Mouse (Mus musculus): ENCODE measurements around the gene Lypd6. TPM values are rescaled to one million over a fixed set of nuclear protein-coding genes. Genes with fewer than 3 reads are reported as not detected.

Lypd6 gene
- polyA plus RNA-seq, 1 experiment from 2014 or later, result 10.3 TPM

DNA sequence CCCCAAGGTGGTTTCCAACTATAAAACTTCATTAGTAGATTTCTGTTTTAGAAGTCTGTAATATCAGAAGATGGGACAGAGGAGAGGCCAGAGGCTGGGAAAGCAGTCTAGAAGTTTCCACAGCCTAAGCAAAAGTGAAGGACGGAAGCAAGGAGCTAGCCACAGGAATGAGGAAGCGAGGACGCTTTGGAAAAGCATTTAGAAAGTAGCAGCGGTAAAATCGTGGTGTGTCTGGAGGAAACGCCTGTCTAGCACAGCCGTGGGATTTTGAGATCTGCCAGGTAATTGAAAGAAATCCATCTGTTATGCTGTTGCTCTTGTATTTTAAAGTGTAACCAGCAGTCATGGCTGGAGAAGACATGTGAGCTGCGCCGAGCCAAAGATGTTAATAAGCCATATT lies 81.1 kb downstream of the Lypd6 start:
- H3K4me2 ChIP-seq (ENCODE audit: low read depth, low read length, severe bottlenecking), result no peak overlapping the region
- H3K9me3 ChIP-seq (ENCODE audit: control insufficient read depth, low read length), result no peaks in the 10 kb centered on the region
- H3K27me3 ChIP-seq (ENCODE audit: control insufficient read depth, insufficient read depth, low read length), result no peaks in the 10 kb centered on the region
- no peak for DNase-seq (ENCODE audit: low spot score)
- H3K4me3 ChIP-seq (ENCODE audit: low read depth, low read length), result no peak overlapping the region
- H3K9ac ChIP-seq (ENCODE audit: low read length), result no peak overlapping the region
- ATAC-seq (replicated peaks; ENCODE audit: low FRiP score), result no peak
- no peaks in the 10 kb centered on the region for H3K4me1 ChIP-seq (replicated peaks; ENCODE audit: control insufficient read depth, insufficient read depth, low read length)
- no peak overlapping the region for H3K27ac ChIP-seq (ENCODE audit: low read depth, low read length)
- WGBS, result 93% methylated on average over 9 of the region's 9 CpGs
- H3K36me3 ChIP-seq (ENCODE audit: control insufficient read depth, insufficient read depth, low read length), result no peaks in the 10 kb centered on the region

DNA sequence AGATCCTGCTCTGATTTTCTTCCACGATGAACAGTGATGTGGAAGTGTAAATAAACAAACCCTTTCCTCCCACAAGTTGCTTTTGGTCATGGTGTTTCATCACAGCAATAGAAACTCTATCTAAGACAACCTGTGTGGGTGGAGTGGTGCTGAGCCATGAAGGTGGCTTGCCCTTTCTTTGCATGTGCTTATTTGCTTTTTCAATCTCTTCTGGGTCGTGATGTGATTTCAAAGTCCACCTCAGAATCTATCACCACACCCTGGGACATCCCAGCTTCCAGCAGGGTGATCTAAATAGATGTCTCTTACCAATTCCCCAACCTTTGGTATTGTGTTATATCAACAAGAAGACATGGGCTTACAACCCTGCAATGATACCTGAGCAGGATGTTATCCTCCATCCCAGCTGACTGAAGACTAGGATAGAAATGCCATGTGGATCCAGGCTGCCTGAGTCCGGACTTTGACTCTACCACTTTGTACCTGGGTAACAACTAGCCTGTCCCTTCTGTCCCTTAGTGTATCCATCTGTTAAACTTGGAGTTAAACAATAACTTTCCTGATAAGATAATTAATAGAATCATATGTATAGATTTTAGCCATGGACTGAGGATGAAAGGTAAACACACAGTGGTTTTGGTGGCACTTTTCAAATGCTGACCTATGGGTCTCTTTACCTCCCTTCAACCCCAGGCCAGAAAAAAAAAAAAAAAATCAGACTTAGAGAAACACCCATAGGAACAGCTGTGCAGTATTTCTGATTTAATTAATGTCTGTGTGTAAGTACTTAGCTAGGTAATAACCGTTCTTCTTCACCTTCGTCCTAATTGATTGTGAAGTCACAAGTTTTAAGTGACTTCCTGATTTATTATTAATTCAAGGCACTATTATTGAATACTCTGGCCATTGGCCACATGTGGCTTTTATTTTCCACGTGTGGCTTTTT lies 83.3 kb downstream of the Lypd6 start:
- DNase-seq (ENCODE audit: low spot score) (no peak), ATAC-seq (replicated peaks; ENCODE audit: low FRiP score) (no peak)
- Histone ChIP-seq H3K27ac (ENCODE audit: low read depth, low read length) (no peak overlapping the region), H3K4me2 (ENCODE audit: low read depth, low read length, severe bottlenecking) (no peak overlapping the region), H3K9ac (ENCODE audit: low read length) (no peak overlapping the region), H3K4me1 (replicated peaks; ENCODE audit: control insufficient read depth, insufficient read depth, low read length) (no peaks in the 10 kb centered on the region), H3K36me3 (ENCODE audit: control insufficient read depth, insufficient read depth, low read length) (no peaks in the 10 kb centered on the region), H3K4me3 (ENCODE audit: low read depth, low read length) (no peak overlapping the region), H3K9me3 (ENCODE audit: control insufficient read depth, low read length) (no peaks in the 10 kb centered on the region), H3K27me3 (ENCODE audit: control insufficient read depth, insufficient read depth, low read length) (no peaks in the 10 kb centered on the region)
- 82% methylated on average over 6 of the region's 6 CpGs for whole genome bisulfite sequencing

DNA sequence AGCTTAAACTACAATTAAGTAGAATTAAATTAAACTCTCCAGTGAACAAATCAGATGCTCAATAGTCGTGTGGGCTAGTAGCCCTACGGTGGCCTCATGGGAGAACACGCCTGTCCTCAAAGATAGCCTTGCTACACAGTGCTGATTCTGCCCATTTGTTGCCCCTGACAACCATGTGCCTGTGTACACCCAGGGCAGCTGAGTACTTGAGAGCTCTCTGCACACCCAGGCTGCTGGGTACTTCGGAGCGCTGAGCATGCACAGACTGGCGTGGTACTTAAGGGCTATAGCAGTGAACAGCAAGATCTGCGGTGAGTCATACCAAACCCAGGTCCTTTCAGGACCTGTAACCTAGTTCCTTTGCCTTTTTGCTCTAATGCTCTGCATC lies 84.0 kb downstream of the Lypd6 start:
- DNase-seq (ENCODE audit: low spot score) (no peak), ATAC-seq (replicated peaks; ENCODE audit: low FRiP score) (no peak)
- Histone ChIP-seq H3K4me3 (ENCODE audit: low read depth, low read length) (no peak overlapping the region), H3K27me3 (ENCODE audit: control insufficient read depth, insufficient read depth, low read length) (no peaks in the 10 kb centered on the region), H3K9ac (ENCODE audit: low read length) (no peak overlapping the region), H3K27ac (ENCODE audit: low read depth, low read length) (no peak overlapping the region), H3K4me1 (replicated peaks; ENCODE audit: control insufficient read depth, insufficient read depth, low read length) (no peaks in the 10 kb centered on the region), H3K36me3 (ENCODE audit: control insufficient read depth, insufficient read depth, low read length) (no peaks in the 10 kb centered on the region), H3K9me3 (ENCODE audit: control insufficient read depth, low read length) (no peaks in the 10 kb centered on the region), H3K4me2 (ENCODE audit: low read depth, low read length, severe bottlenecking) (no peak overlapping the region)
- WGBS, result 88% methylated on average over 7 of the region's 7 CpGs

DNA sequence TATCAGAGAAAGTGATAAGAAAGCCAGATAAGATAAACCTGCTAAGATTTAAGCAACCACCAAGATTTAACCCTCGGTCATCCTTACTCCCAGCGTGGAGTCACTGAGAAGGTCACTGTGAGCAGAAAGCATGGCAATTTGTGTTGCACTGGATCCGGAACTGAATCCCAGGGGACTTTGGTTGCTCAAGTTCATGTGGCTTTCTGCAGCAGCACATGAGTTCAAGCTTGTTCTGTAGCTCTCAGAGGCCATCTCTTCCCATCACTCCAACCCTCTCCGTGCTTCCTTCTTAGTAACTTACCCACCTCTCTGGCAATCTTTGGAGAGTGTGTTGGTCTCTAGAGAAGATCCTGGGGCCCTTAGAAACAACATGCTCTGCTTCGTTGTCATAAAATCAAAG lies 84.6 kb downstream of the Lypd6 start:
- ATAC-seq (replicated peaks; ENCODE audit: low FRiP score), result no peak
- Histone ChIP-seq H3K4me3 (ENCODE audit: low read depth, low read length) (no peak overlapping the region), H3K9me3 (ENCODE audit: control insufficient read depth, low read length) (no peaks in the 10 kb centered on the region), H3K27me3 (ENCODE audit: control insufficient read depth, insufficient read depth, low read length) (no peaks in the 10 kb centered on the region), H3K9ac (ENCODE audit: low read length) (no peak overlapping the region), H3K36me3 (ENCODE audit: control insufficient read depth, insufficient read depth, low read length) (no peaks in the 10 kb centered on the region), H3K4me1 (replicated peaks; ENCODE audit: control insufficient read depth, insufficient read depth, low read length) (no peaks in the 10 kb centered on the region), H3K4me2 (ENCODE audit: low read depth, low read length, severe bottlenecking) (no peak overlapping the region), H3K27ac (ENCODE audit: low read depth, low read length) (no peak overlapping the region)
- WGBS, result 91% methylated on average over 5 of the region's 5 CpGs
- no peak for DNase-seq (ENCODE audit: low spot score)

DNA sequence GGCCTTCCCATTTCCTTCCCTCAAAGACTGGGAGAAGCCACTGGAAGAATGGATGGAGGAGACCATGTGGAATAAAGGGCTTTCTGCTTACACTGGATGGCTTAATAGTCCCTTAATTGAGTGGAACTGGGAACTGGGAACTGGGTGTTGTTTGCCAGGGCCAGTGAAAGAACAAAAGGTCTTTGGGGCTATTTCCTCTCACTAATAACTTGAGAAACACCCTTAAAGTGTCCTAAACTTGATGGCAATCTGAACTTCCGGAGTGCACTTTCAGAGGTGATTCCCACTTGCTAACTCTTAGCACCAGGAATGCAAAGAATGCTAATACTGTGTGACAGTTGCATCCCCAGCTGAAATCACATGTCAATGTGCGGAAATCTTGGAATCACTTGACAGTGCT lies 85.2 kb downstream of the Lypd6 start:
- DNase-seq (ENCODE audit: low spot score) (no peak), ATAC-seq (replicated peaks; ENCODE audit: low FRiP score) (no peak)
- no peak overlapping the region for H3K4me2 ChIP-seq (ENCODE audit: low read depth, low read length, severe bottlenecking)
- no peak overlapping the region for H3K9ac ChIP-seq (ENCODE audit: low read length)
- H3K4me1 ChIP-seq (replicated peaks; ENCODE audit: control insufficient read depth, insufficient read depth, low read length), result no peaks in the 10 kb centered on the region
- H3K4me3 ChIP-seq (ENCODE audit: low read depth, low read length), result no peak overlapping the region
- H3K27ac ChIP-seq (ENCODE audit: low read depth, low read length), result no peak overlapping the region
- H3K9me3 ChIP-seq (ENCODE audit: control insufficient read depth, low read length), result no peaks in the 10 kb centered on the region
- no peaks in the 10 kb centered on the region for H3K36me3 ChIP-seq (ENCODE audit: control insufficient read depth, insufficient read depth, low read length)
- WGBS, result 66% methylated on average over 2 of the region's 2 CpGs
- no peaks in the 10 kb centered on the region for H3K27me3 ChIP-seq (ENCODE audit: control insufficient read depth, insufficient read depth, low read length)

DNA sequence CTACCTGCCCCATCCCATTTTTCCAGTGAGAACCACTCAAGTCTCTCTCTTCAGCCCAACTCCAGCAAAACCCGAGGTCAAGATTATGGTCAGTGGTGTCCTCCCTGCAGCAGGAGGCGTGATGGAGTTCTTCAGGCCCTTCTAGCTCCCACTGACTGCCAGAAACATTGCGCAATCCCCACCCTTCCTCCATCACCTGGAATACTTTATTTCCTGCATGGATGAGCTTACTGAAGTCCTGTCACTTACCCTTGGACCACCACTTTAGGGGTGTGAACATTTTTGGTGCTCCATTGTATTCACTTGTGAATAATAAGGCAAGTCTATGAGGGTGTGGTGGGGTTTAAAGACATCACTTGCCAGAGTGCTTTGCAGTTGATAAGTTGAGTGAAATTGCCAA lies 85.7 kb downstream of the Lypd6 start:
- no peak for ATAC-seq (replicated peaks; ENCODE audit: low FRiP score)
- Histone ChIP-seq H3K4me2 (ENCODE audit: low read depth, low read length, severe bottlenecking) (no peak overlapping the region), H3K4me1 (replicated peaks; ENCODE audit: control insufficient read depth, insufficient read depth, low read length) (no peaks in the 10 kb centered on the region), H3K27me3 (ENCODE audit: control insufficient read depth, insufficient read depth, low read length) (no peaks in the 10 kb centered on the region), H3K9ac (ENCODE audit: low read length) (no peak overlapping the region), H3K36me3 (ENCODE audit: control insufficient read depth, insufficient read depth, low read length) (no peaks in the 10 kb centered on the region), H3K27ac (ENCODE audit: low read depth, low read length) (no peak overlapping the region), H3K9me3 (ENCODE audit: control insufficient read depth, low read length) (no peaks in the 10 kb centered on the region), H3K4me3 (ENCODE audit: low read depth, low read length) (no peak overlapping the region)
- no peak for DNase-seq (ENCODE audit: low spot score)
- 90% methylated on average over 3 of the region's 3 CpGs for WGBS

DNA sequence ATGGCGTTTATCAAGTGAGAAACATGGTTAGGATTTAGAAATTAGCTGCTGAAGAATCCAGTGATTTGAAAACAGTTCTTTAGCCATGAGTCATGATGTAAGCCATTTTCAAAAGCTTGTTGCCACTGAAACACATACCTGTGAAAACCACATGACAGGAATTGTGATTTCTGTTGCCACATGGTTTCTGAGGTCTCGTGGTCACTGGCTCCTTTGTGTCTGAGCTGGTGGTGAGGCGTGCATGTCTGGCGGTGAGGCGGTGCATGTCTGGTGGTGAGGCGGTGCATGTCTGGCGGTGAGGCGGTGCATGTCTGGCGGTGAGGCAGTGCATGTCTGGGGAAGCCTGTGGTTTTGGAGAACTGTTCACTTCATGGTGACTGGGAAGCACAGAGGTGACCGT lies 89.8 kb downstream of the Lypd6 start:
- no peaks in the 10 kb centered on the region for H3K36me3 ChIP-seq (ENCODE audit: control insufficient read depth, insufficient read depth, low read length)
- WGBS, result 96% methylated on average over 10 of the region's 10 CpGs

DNA sequence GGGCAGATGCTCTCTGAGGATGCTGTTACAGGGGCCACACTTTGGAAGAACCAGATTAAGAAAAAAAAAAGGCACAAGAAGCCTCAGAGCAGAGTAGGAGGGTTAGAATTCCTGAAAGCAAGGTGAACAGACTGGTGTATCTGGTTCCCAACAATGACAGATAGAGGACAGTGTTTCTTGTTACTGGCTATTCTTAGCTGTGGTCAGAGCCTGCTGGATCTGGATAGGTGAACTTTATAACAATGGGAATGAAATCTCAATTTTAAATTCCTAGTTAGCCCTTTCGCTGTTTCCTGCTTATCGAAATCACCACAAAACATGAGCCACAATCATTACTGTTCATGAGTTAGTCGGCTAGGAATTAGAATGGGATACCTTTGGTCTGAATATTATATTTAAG lies 93.8 kb downstream of the Lypd6 start:
- H3K4me3 ChIP-seq (ENCODE audit: low read depth, low read length), result no peak overlapping the region
- H3K4me2 ChIP-seq (ENCODE audit: low read depth, low read length, severe bottlenecking), result no peak overlapping the region
- no peak overlapping the region for H3K9ac ChIP-seq (ENCODE audit: low read length)
- no peaks in the 10 kb centered on the region for H3K36me3 ChIP-seq (ENCODE audit: control insufficient read depth, insufficient read depth, low read length)
- DNase-seq (ENCODE audit: low spot score), result no peak
- no peaks in the 10 kb centered on the region for H3K4me1 ChIP-seq (replicated peaks; ENCODE audit: control insufficient read depth, insufficient read depth, low read length)
- H3K27me3 ChIP-seq (ENCODE audit: control insufficient read depth, insufficient read depth, low read length), result no peaks in the 10 kb centered on the region
- no peaks in the 10 kb centered on the region for H3K9me3 ChIP-seq (ENCODE audit: control insufficient read depth, low read length)
- WGBS, result 91% methylated on average over 3 of the region's 3 CpGs
- H3K27ac ChIP-seq (ENCODE audit: low read depth, low read length), result no peak overlapping the region
- ATAC-seq (replicated peaks; ENCODE audit: low FRiP score), result no peak

More for the DNA sequence above, 89.8 kb downstream of the Lypd6 start:
- DNase-seq (ENCODE audit: low spot score) (no peak), ATAC-seq (replicated peaks; ENCODE audit: low FRiP score) (no peak)
- Histone ChIP-seq H3K9me3 (ENCODE audit: control insufficient read depth, low read length) (no peaks in the 10 kb centered on the region), H3K27ac (ENCODE audit: low read depth, low read length) (no peak overlapping the region), H3K9ac (ENCODE audit: low read length) (no peak overlapping the region), H3K4me2 (ENCODE audit: low read depth, low read length, severe bottlenecking) (no peak overlapping the region), H3K4me3 (ENCODE audit: low read depth, low read length) (no peak overlapping the region), H3K27me3 (ENCODE audit: control insufficient read depth, insufficient read depth, low read length) (no peaks in the 10 kb centered on the region), H3K4me1 (replicated peaks; ENCODE audit: control insufficient read depth, insufficient read depth, low read length) (no peaks in the 10 kb centered on the region)

DNA sequence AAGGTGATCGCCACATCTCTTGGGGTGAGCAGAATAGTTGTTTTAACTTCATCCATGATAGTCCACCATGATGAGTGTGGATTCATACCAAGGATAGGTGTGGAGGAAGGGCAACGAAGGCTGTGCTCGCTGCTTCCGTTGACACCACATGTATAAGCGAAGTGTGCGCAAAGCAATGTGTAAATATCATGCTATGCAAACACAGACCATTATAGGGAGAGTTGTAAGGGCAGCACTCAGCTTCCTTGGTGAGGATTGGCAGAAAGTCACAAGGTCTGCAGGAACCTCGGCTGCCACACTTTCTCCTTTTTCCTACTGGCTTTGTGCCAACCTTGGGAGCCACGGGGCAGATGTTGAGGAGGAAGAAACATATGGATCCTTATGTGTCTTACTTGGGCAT lies 97.4 kb downstream of the Lypd6 start:
- H3K4me2 ChIP-seq (ENCODE audit: low read depth, low read length, severe bottlenecking), result no peak overlapping the region
- H3K27ac ChIP-seq (ENCODE audit: low read depth, low read length), result no peak overlapping the region
- no peak overlapping the region for H3K4me3 ChIP-seq (ENCODE audit: low read depth, low read length)
- H3K9me3 ChIP-seq (ENCODE audit: control insufficient read depth, low read length), result no peaks in the 10 kb centered on the region
- no peak for DNase-seq (ENCODE audit: low spot score)
- WGBS, result 89% methylated on average over 8 of the region's 8 CpGs
- no peaks in the 10 kb centered on the region; the same call in 1 of the 2 replicates for H3K4me1 ChIP-seq (replicated peaks; ENCODE audit: control insufficient read depth, insufficient read depth, low read length)
- no peak overlapping the region for H3K9ac ChIP-seq (ENCODE audit: low read length)
- no peaks in the 10 kb centered on the region for H3K27me3 ChIP-seq (ENCODE audit: control insufficient read depth, insufficient read depth, low read length)
- no peak for ATAC-seq (replicated peaks; ENCODE audit: low FRiP score)
- H3K36me3 ChIP-seq (ENCODE audit: control insufficient read depth, insufficient read depth, low read length), result no peaks in the 10 kb centered on the region

All from forebrain, embryonic 11.5 days (tissue).